Mouse (Mus musculus): ENCODE results near the gene Nr5a2. TPM values are rescaled to one million over a fixed set of nuclear protein-coding genes. Genes with fewer than 3 reads are reported as not detected.

Gene Nr5a2
- 1.6 and 2.0 TPM in 2 replicates for polyA plus RNA-seq (2015; fragmentation: Nextera tagmentation; extraction: Ambion mirVana)

GRCm38 (mm10) chr1:136960428-136961012 lies at the start of gene Nr5a2:
Gene Nr5a2 (minus strand): TSS chr1:136960448.
- Histone ChIP-seq H3K9me3 (replicated peaks) (no peaks in the 10 kb centered on the region), H3K27me3 (replicated peaks) (peaks cover 22% of the 10 kb centered on the region), H3K4me2 (no peak within 1 kb of the TSS), H3K4me1 (peaks cover 8% of the 10 kb centered on the region; the same call in 1 of the 2 replicates), H3K9ac (replicated peaks) (no peak within 1 kb of the TSS), H3K36me3 (no peaks in the 10 kb centered on the region), H3K27ac (replicated peaks) (no peak within 1 kb of the TSS), H3K4me3 (replicated peaks) (no peak within 1 kb of the TSS)
- WGBS, result 67% methylated on average over 4 of the region's 4 CpGs
- ATAC-seq (ENCODE audit: low FRiP score), result no peak

- Histone ChIP-seq H3K36me3 (no peaks in the 10 kb centered on the region), H3K9ac (replicated peaks) (no peak overlapping the region), H3K27me3 (replicated peaks) (no peaks in the 10 kb centered on the region), H3K27ac (replicated peaks) (no peak overlapping the region), H3K4me1 (no peaks in the 10 kb centered on the region), H3K4me2 (no peak overlapping the region), H3K4me3 (replicated peaks) (no peak overlapping the region), H3K9me3 (replicated peaks) (no peaks in the 10 kb centered on the region)
- 84% methylated on average over 6 of the region's 6 CpGs for WGBS
- ATAC-seq (ENCODE audit: low FRiP score), result no peak
Observed at GRCm38 (mm10) chr1:137008726-137009239, 48.5 kb upstream of the Nr5a2 start.

GRCm38 (mm10) chr1:137003816-137004215 lies 43.6 kb upstream of the Nr5a2 start:
- ATAC-seq (ENCODE audit: low FRiP score), result no peak
- WGBS, result 94% methylated on average over 1 of the region's 1 CpGs
- Histone ChIP-seq H3K4me2 (no peak overlapping the region), H3K9ac (replicated peaks) (no peak overlapping the region), H3K4me1 (no peaks in the 10 kb centered on the region), H3K4me3 (replicated peaks) (no peak overlapping the region), H3K9me3 (replicated peaks) (0 out of 2 replicates have a peak, but pooled peaks cover 3% of the 10 kb centered on the region), H3K36me3 (no peaks in the 10 kb centered on the region), H3K27ac (replicated peaks) (no peak overlapping the region), H3K27me3 (replicated peaks) (no peaks in the 10 kb centered on the region)

- ATAC-seq (ENCODE audit: low FRiP score), result no peak
- 96% methylated on average over 1 of the region's 1 CpGs for WGBS
- no peaks in the 10 kb centered on the region for H3K36me3 ChIP-seq
- H3K9ac ChIP-seq (replicated peaks), result no peak overlapping the region
- H3K9me3 ChIP-seq (replicated peaks), result 0 out of 2 replicates have a peak, but pooled peaks cover 3% of the 10 kb centered on the region
- no peaks in the 10 kb centered on the region for H3K27me3 ChIP-seq (replicated peaks)
- no peaks in the 10 kb centered on the region for H3K4me1 ChIP-seq
- no peak overlapping the region for H3K4me2 ChIP-seq
- no peak overlapping the region for H3K27ac ChIP-seq (replicated peaks)
- no peak overlapping the region for H3K4me3 ChIP-seq (replicated peaks)
Observed at GRCm38 (mm10) chr1:137003144-137003543, 42.9 kb upstream of the Nr5a2 start.

GRCm38 (mm10) chr1:136991762-136992352 lies 31.6 kb upstream of the Nr5a2 start:
- no peak overlapping the region for H3K9ac ChIP-seq (replicated peaks)
- no peak overlapping the region for H3K27ac ChIP-seq (replicated peaks)
- H3K4me3 ChIP-seq (replicated peaks), result no peak overlapping the region
- ATAC-seq (ENCODE audit: low FRiP score), result no peak
- WGBS, result 42% methylated on average over 8 of the region's 8 CpGs
- no peaks in the 10 kb centered on the region for H3K27me3 ChIP-seq (replicated peaks)
- no peak overlapping the region for H3K4me2 ChIP-seq
- no peaks in the 10 kb centered on the region for H3K9me3 ChIP-seq (replicated peaks)
- no peaks in the 10 kb centered on the region for H3K36me3 ChIP-seq
- no peaks in the 10 kb centered on the region for H3K4me1 ChIP-seq

GRCm38 (mm10) chr1:136980253-136980893 lies 20.1 kb upstream of the Nr5a2 start:
- Histone ChIP-seq H3K4me3 (replicated peaks) (no peak overlapping the region), H3K27ac (replicated peaks) (no peak overlapping the region), H3K9ac (replicated peaks) (no peak overlapping the region), H3K4me2 (no peak overlapping the region), H3K27me3 (replicated peaks) (no peaks in the 10 kb centered on the region), H3K4me1 (no peaks in the 10 kb centered on the region), H3K36me3 (no peaks in the 10 kb centered on the region), H3K9me3 (replicated peaks) (no peaks in the 10 kb centered on the region)
- WGBS, result 83% methylated on average over 5 of the region's 5 CpGs
- ATAC-seq (ENCODE audit: low FRiP score), result no peak

- no peak for ATAC-seq (ENCODE audit: low FRiP score)
- Histone ChIP-seq H3K9ac (replicated peaks) (no peak overlapping the region), H3K27ac (replicated peaks) (no peak overlapping the region), H3K36me3 (no peaks in the 10 kb centered on the region), H3K4me3 (replicated peaks) (no peak overlapping the region), H3K4me1 (no peaks in the 10 kb centered on the region), H3K9me3 (replicated peaks) (no peaks in the 10 kb centered on the region), H3K27me3 (replicated peaks) (no peaks in the 10 kb centered on the region), H3K4me2 (no peak overlapping the region)
- WGBS, result 89% methylated on average over 3 of the region's 3 CpGs
Observed at GRCm38 (mm10) chr1:136977867-136978266, 17.6 kb upstream of the Nr5a2 start.

- no peaks in the 10 kb centered on the region for H3K4me1 ChIP-seq
- H3K27me3 ChIP-seq (replicated peaks), result no peaks in the 10 kb centered on the region
- H3K27ac ChIP-seq (replicated peaks), result no peak overlapping the region
- ATAC-seq (ENCODE audit: low FRiP score), result no peak
- H3K9me3 ChIP-seq (replicated peaks), result no peaks in the 10 kb centered on the region
- no peak overlapping the region for H3K4me2 ChIP-seq
- H3K4me3 ChIP-seq (replicated peaks), result no peak overlapping the region
- H3K9ac ChIP-seq (replicated peaks), result no peak overlapping the region
- no peaks in the 10 kb centered on the region for H3K36me3 ChIP-seq
- WGBS, result 89% methylated on average over 3 of the region's 3 CpGs
Observed at GRCm38 (mm10) chr1:136974040-136974439, 13.8 kb upstream of the Nr5a2 start.

- H3K9me3 ChIP-seq (replicated peaks), result no peaks in the 10 kb centered on the region
- WGBS, result 93% methylated on average over 5 of the region's 5 CpGs
- ATAC-seq (ENCODE audit: low FRiP score), result no peak
- no peaks in the 10 kb centered on the region for H3K4me1 ChIP-seq
- H3K9ac ChIP-seq (replicated peaks), result no peak overlapping the region
- H3K36me3 ChIP-seq, result no peaks in the 10 kb centered on the region
- no peak overlapping the region for H3K27ac ChIP-seq (replicated peaks)
- H3K4me2 ChIP-seq, result no peak overlapping the region
- no peak overlapping the region for H3K4me3 ChIP-seq (replicated peaks)
- no peaks in the 10 kb centered on the region for H3K27me3 ChIP-seq (replicated peaks)
Observed at GRCm38 (mm10) chr1:136973016-136973415, 12.8 kb upstream of the Nr5a2 start.

GRCm38 (mm10) chr1:136970995-136971394 lies 10.7 kb upstream of the Nr5a2 start:
- H3K9ac ChIP-seq (replicated peaks), result no peak overlapping the region
- H3K36me3 ChIP-seq, result no peaks in the 10 kb centered on the region
- WGBS, result 90% methylated on average over 8 of the region's 8 CpGs
- no peaks in the 10 kb centered on the region for H3K27me3 ChIP-seq (replicated peaks)
- no peak overlapping the region for H3K27ac ChIP-seq (replicated peaks)
- H3K4me1 ChIP-seq, result no peaks in the 10 kb centered on the region
- no peak for ATAC-seq (ENCODE audit: low FRiP score)
- H3K9me3 ChIP-seq (replicated peaks), result no peaks in the 10 kb centered on the region
- H3K4me3 ChIP-seq (replicated peaks), result no peak overlapping the region
- no peak overlapping the region for H3K4me2 ChIP-seq

GRCm38 (mm10) chr1:136966728-136967386 lies 6.6 kb upstream of the Nr5a2 start:
- no peak overlapping the region for H3K4me2 ChIP-seq
- no peaks in the 10 kb centered on the region for H3K4me1 ChIP-seq
- ATAC-seq (ENCODE audit: low FRiP score), result no peak
- H3K4me3 ChIP-seq (replicated peaks), result no peak overlapping the region
- H3K36me3 ChIP-seq, result no peaks in the 10 kb centered on the region
- H3K9me3 ChIP-seq (replicated peaks), result no peaks in the 10 kb centered on the region
- no peak overlapping the region for H3K9ac ChIP-seq (replicated peaks)
- WGBS, result 75% methylated on average over 12 of the region's 12 CpGs
- no peaks in the 10 kb centered on the region; the same call in 1 of the 2 replicates for H3K27me3 ChIP-seq (replicated peaks)
- H3K27ac ChIP-seq (replicated peaks), result no peak overlapping the region

Measured in neural tube, embryonic 15.5 days (tissue).